Mouse (Mus musculus) CH12.LX (cell line): ENCODE measurements at regions not wholly inside any gene's neighbourhood (a gene's known extent, or its start where the extent isn't known, plus 50 kb on each side); places are given as distances from the start of the nearest gene placed in this dataset.

Experiments
- DNase-seq: peaks from one replicate; pipeline ENCODE4 v3.0.0-alpha.2; 2013; ENCODE audit errors: extremely low read depth
- H3K27ac ChIP-seq: 2 replicates; pipeline ENCODE4 v1.5.1; 2012; ENCODE audit warnings: low read depth, mild to moderate bottlenecking, control low read depth, moderate library complexity; ENCODE audit not compliant: insufficient read depth
- H3K27me3 ChIP-seq: replicated peaks from 2 replicates; pipeline ENCODE3; 2012; ENCODE audit warnings: inconsistent platforms
- H3K36me3 ChIP-seq, 2 experiments: replicated peaks in 1 of 2; 2 replicates each; pipeline versions ENCODE3 to v1.6.1; 2012; ENCODE audit warnings: inconsistent platforms in 1 of 2, low read length in 1 of 2, mild to moderate bottlenecking in 1 of 2, mixed read lengths in 1 of 2, moderate library complexity in 1 of 2; ENCODE audit not compliant: control insufficient read depth in 1 of 2, insufficient read depth in 1 of 2
- H3K4me1 ChIP-seq, 2 experiments: 2 replicates each; pipeline ENCODE4 v1.6.1; 2012; ENCODE audit warnings: inconsistent platforms in 1 of 2, moderate library complexity in 1 of 2; ENCODE audit not compliant: insufficient read depth in 2 of 2, control insufficient read depth in 1 of 2
- H3K4me2 ChIP-seq: 2 replicates; pipeline ENCODE4 v1.6.1; 2012; ENCODE audit warnings: low read depth, mild to moderate bottlenecking, control low read depth; ENCODE audit not compliant: poor library complexity, insufficient read depth, severe bottlenecking
- H3K4me3 ChIP-seq, 3 experiments: fragments of 150-350 bp in 1 of 3; sonication (generic) in 1 of 3; replicated peaks in 1 of 3; 2 replicates each; pipeline versions ENCODE3 to v1.5.1; 2011 to 2012; ENCODE audit warnings: low read depth in 2 of 3, low read length in 2 of 3, mild to moderate bottlenecking in 2 of 3, moderate library complexity in 2 of 3, control low read depth in 1 of 3, improper control_type of control experiment in 1 of 3, inconsistent platforms in 1 of 3, mixed read lengths in 1 of 3; ENCODE audit not compliant: poor library complexity in 1 of 3
- H3K79me2 ChIP-seq: replicated peaks from 2 replicates; pipeline ENCODE4 v1.6.1; 2012; ENCODE audit warnings: mild to moderate bottlenecking, moderate library complexity; ENCODE audit not compliant: control insufficient read depth, poor library complexity, insufficient read depth, severe bottlenecking; ENCODE audit errors: extremely low read depth
- H3K9ac ChIP-seq: 2 replicates; pipeline ENCODE4 v1.6.1; 2012; ENCODE audit warnings: low read depth, mild to moderate bottlenecking, control low read depth, moderate library complexity; ENCODE audit not compliant: insufficient read depth
- H3K9me3 ChIP-seq: replicated peaks from 2 replicates; pipeline ENCODE3; 2012; ENCODE audit warnings: low read length, inconsistent platforms, mixed read lengths
- BHLHE40 ChIP-seq: IDR thresholded peaks from 2 replicates; pipeline ENCODE4 v1.6.1; 2011; ENCODE audit warnings: mild to moderate bottlenecking, low read depth, low read length, improper control_type of control experiment
- CHD2 ChIP-seq: IDR thresholded peaks from 2 replicates; pipeline ENCODE4 v1.6.1; 2011; ENCODE audit warnings: low read length, improper control_type of control experiment
- GABPA ChIP-seq: IDR thresholded peaks from 2 replicates; pipeline ENCODE4 v1.6.1; 2012; ENCODE audit warnings: low read depth, low read length, improper control_type of control experiment, inconsistent platforms; ENCODE audit not compliant: insufficient replicate concordance
- HCFC1 ChIP-seq: IDR thresholded peaks from 2 replicates; pipeline ENCODE4 v1.6.1; 2012; ENCODE audit warnings: low read depth, mild to moderate bottlenecking, inconsistent platforms, low read length, improper control_type of control experiment
- MEF2A ChIP-seq: IDR thresholded peaks from 2 replicates; pipeline ENCODE4 v1.6.1; 2014; ENCODE audit warnings: low read depth, mild to moderate bottlenecking, inconsistent platforms, low read length, improper control_type of control experiment, borderline replicate concordance
- NELFE ChIP-seq: IDR thresholded peaks from 2 replicates; pipeline ENCODE4 v1.6.1; 2011; ENCODE audit warnings: low read depth, low read length, improper control_type of control experiment
- RCOR1 ChIP-seq: conservative IDR thresholded peaks from 2 replicates; pipeline ENCODE4 v1.6.1; 2012; ENCODE audit warnings: low read depth, mild to moderate bottlenecking, inconsistent platforms, low read length, improper control_type of control experiment
- TBP ChIP-seq: conservative IDR thresholded peaks from 2 replicates; pipeline ENCODE4 v1.6.1; 2011; ENCODE audit warnings: low read depth, low read length, improper control_type of control experiment
- USF2 ChIP-seq: conservative IDR thresholded peaks from 2 replicates; pipeline ENCODE4 v1.6.1; 2011; ENCODE audit warnings: low read depth, low read length, improper control_type of control experiment
- ZKSCAN1 ChIP-seq: IDR thresholded peaks from 2 replicates; pipeline ENCODE4 v1.6.1; 2012; ENCODE audit warnings: low read depth, inconsistent platforms, low read length, improper control_type of control experiment, borderline replicate concordance
- ZNF384 ChIP-seq: IDR thresholded peaks from 2 replicates; pipeline ENCODE4 v1.6.1; 2012; ENCODE audit warnings: low read depth, low read length, improper control_type of control experiment, inconsistent platforms
- dilution Hi-C: fragments of 300-500 bp; cut with MboI; formaldehyde crosslinking; loops from 2 replicates; pipeline ENCODE4 v1.14.3; 2020; ENCODE audit warnings: low sequenced_read_pairs; ENCODE audit not compliant: extremely low pct_unique_long_range_greater_than_20kb, extremely low pct_ligation_motif_present
- in situ Hi-C: fragments of 300-500 bp; cut with MboI; formaldehyde crosslinking; loops from 3 replicates; pipeline ENCODE4 v1.14.3; 2019; ENCODE audit warnings: low sequenced_read_pairs, low pct_ligation_motif_present, low pct_unique_long_range_greater_than_20kb, mixed read lengths

- TF ChIP-seq CHD2, result no peak
- no peak for TF ChIP-seq MEF2A
- Histone ChIP-seq H3K36me3 (no peaks in the 10 kb centered on the region), H3K9ac (no peak overlapping the region), H3K79me2 (no peaks in the 10 kb centered on the region), H3K9me3 (no peaks in the 10 kb centered on the region), H3K4me2 (no peak overlapping the region), H3K27ac (no peak overlapping the region), H3K4me1 (no peaks in the 10 kb centered on the region), H3K4me3 (no peak overlapping the region), H3K27me3 (no peaks in the 10 kb centered on the region)
- in situ Hi-C loops, result no loop called here
- no peak for DNase-seq
- dilution Hi-C loops, result no loop called here
These were observed 614.8 kb upstream of the Clint1 start for GRCm38 (mm10) chr11:45237056-45237455.

GRCm38 (mm10) chr11:45239044-45239443, 612.8 kb upstream of the Clint1 start:
- Histone ChIP-seq H3K9ac (no peak overlapping the region), H3K79me2 (no peaks in the 10 kb centered on the region), H3K36me3 (no peaks in the 10 kb centered on the region), H3K4me2 (no peak overlapping the region), H3K4me3 (no peak overlapping the region), H3K27me3 (no peaks in the 10 kb centered on the region), H3K27ac (no peak overlapping the region), H3K4me1 (no peaks in the 10 kb centered on the region), H3K9me3 (no peaks in the 10 kb centered on the region)
- in situ Hi-C loops (no loop called here), dilution Hi-C loops (no loop called here)
- no peak for TF ChIP-seq ZNF384
- no peak for TF ChIP-seq USF2
- no peak for TF ChIP-seq HCFC1
- no peak for TF ChIP-seq BHLHE40
- TF ChIP-seq ZKSCAN1, result no peak
- TF ChIP-seq RCOR1, result no peak
- no peak for DNase-seq

GRCm38 (mm10) chr11:45240419-45240818, 611.4 kb upstream of the Clint1 start:
- Histone ChIP-seq H3K4me1 (no peaks in the 10 kb centered on the region), H3K36me3 (no peaks in the 10 kb centered on the region), H3K4me2 (no peak overlapping the region), H3K79me2 (no peaks in the 10 kb centered on the region), H3K27me3 (no peaks in the 10 kb centered on the region), H3K27ac (no peak overlapping the region)
- in situ Hi-C loops, result no loop called here
- no peak for DNase-seq
- TF ChIP-seq TBP (no peak), NELFE (no peak), GABPA (no peak)
- TF ChIP-seq, all 38 proteins: peak for 0
- Histone ChIP-seq H3K4me3 (no peak overlapping the region), H3K9ac (no peak overlapping the region), H3K9me3 (no peaks in the 10 kb centered on the region)
- dilution Hi-C loops, result no loop called here
